Mouse (Mus musculus) bone marrow, adult 2 months (tissue): Measurements from ENCODE around the gene Fam227b.

ENCODE experiments used
- CTCF ChIP-seq: fragments of 200-500 bp; IDR thresholded peaks from 2 replicates; pipeline ENCODE4 v1.5.1; 2011; ENCODE audit warnings: low read length, control low read depth; ENCODE audit not compliant: control insufficient read depth, insufficient read depth
- POLR2A ChIP-seq: fragments of 200-500 bp; IDR thresholded peaks from 2 replicates; pipeline ENCODE4 v1.6.1; 2011; ENCODE audit warnings: low read depth, mild to moderate bottlenecking, control low read depth, low read length, borderline replicate concordance; ENCODE audit not compliant: control insufficient read depth

DNA sequence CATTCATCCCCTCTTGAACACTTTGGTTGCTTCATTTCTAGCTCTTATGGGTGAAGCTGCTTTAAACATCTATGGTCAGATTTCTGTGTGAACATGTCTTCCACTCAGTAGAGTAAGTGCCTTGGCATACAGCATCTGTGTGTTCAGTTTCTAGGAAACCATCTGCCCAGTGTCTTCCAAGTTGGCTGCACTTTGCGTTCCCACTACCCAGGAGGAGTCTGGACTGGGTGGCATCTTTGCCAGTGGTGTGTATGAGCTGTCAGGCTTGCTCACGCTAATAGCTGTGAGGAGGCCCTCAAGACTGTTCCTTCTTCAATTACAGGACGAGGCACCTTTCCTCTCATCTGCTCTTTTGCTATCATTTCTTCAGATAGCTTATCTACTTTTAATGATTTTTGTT, 67.5 kb downstream of the Fam227b start:
- TF ChIP-seq CTCF (no peak), POLR2A (no peak)
